Mouse (Mus musculus): ENCODE data around the gene Ifi27l2a. TPM values are rescaled to one million over a fixed set of nuclear protein-coding genes. Genes with fewer than 3 reads are reported as not detected.
A peak's percentile ranks its signal among the peaks of the same experiment; 100 is the strongest.

Gene Ifi27l2a
- total RNA-seq (2012; rRNA removed) (116 and 133 TPM in 2 replicates), total RNA-seq (2014; rRNA removed) (262 and 289 TPM in 2 replicates), polyA plus RNA-seq (2012; ENCODE audit: insufficient read length, low read depth) (81.1 and 83.9 TPM in 2 replicates)

DNA sequence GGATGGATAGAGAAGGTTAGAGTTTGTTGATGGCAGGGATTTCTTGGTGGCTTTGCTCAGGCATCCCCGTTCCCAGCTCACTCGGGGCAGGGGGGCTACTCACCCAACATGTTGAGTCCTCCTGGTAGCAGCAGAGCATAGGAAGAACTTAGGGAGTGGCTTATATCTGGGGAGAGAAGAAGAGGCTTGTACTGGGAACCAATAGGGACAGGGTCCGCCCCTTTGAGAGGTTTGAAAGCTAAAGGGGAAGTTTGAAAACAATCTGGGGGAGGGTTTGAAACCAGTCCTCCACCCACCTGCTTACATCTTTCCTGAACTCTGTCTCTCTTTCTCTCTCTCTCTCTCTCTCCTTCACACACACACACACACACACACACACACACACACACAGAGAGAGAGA lies at the start of gene Ifi27l2a:
Gene Ifi27l2a (minus strand): TSS at position 157 of the 400 bp plus-strand sequence.
- peaks cover 21 to 40% of the 10 kb centered on the region in 2 experiments for H3K36me3 ChIP-seq (replicated peaks in 1 of 2; ENCODE audit: control insufficient read depth in 1 of 2, insufficient read depth in 1 of 2, low read length in 1 of 2)
- H3K4me1 ChIP-seq (ENCODE audit: control insufficient read depth in 1 of 2, insufficient read depth in 2 of 2): peaks cover 17 to 52% of the 10 kb centered on the region in 2 experiments
- H3K79me2 ChIP-seq (replicated peaks; ENCODE audit: control insufficient read depth, extremely low read depth, insufficient read depth, poor library complexity, severe bottlenecking): no peaks in the 10 kb centered on the region
- no peaks in the 10 kb centered on the region for H3K9me3 ChIP-seq (replicated peaks; ENCODE audit: low read length)
- H3K27ac ChIP-seq (ENCODE audit: insufficient read depth, low read depth): no peak within 1 kb of the TSS
- H3K27me3 ChIP-seq (replicated peaks): no peaks in the 10 kb centered on the region
- no peak within 1 kb of the TSS for H3K9ac ChIP-seq (ENCODE audit: insufficient read depth, low read depth)
- peak within 1 kb of the TSS; percentile 67 for H3K4me2 ChIP-seq (ENCODE audit: insufficient read depth, low read depth, poor library complexity, severe bottlenecking)
- TF ChIP-seq SIN3A (IDR thresholded peaks at IDR 0.05; ENCODE audit: low read length): no peak
- TF ChIP-seq NRF1 (IDR thresholded peaks at IDR 0.05; ENCODE audit: low read depth, low read length): no peak
- no peak for TF ChIP-seq MAX (IDR thresholded peaks at IDR 0.05; ENCODE audit: low read length)
- peak; percentile 65 for TF ChIP-seq NELFE (IDR thresholded peaks at IDR 0.05; ENCODE audit: low read depth, low read length)
- TF ChIP-seq ELF1 (IDR thresholded peaks at IDR 0.05; ENCODE audit: low read depth, low read length): peak; percentile 47; the same call in 1 of the 2 replicates
- 0 out of 2 replicates have a peak, but pooled peaks have one; percentile 20 for TF ChIP-seq MEF2A (IDR thresholded peaks at IDR 0.05; ENCODE audit: borderline replicate concordance, low read depth, low read length)
- peak; percentile 64 for TF ChIP-seq POLR2A (IDR thresholded peaks at IDR 0.05; ENCODE audit: low read depth, low read length)
- TF ChIP-seq ZC3H11A (IDR thresholded peaks at IDR 0.05; ENCODE audit: low read depth, low read length): no peak
- TF ChIP-seq IRF4 (IDR thresholded peaks at IDR 0.05; ENCODE audit: low read depth, low read length): peak; percentile 45; the same call in 1 of the 2 replicates
- no peak for TF ChIP-seq RCOR1 (conservative IDR thresholded peaks at IDR 0.05; ENCODE audit: low read depth, low read length)
- TF ChIP-seq MAZ (IDR thresholded peaks at IDR 0.05; ENCODE audit: low read depth, low read length): no peak
- TF ChIP-seq TBP (conservative IDR thresholded peaks at IDR 0.05; ENCODE audit: low read depth, low read length): peak; percentile 92
- TF ChIP-seq GABPA (IDR thresholded peaks at IDR 0.05; ENCODE audit: insufficient replicate concordance, low read depth, low read length): no peak
- no peak for TF ChIP-seq KAT2A (IDR thresholded peaks at IDR 0.05; ENCODE audit: insufficient replicate concordance, low read length)
- TF ChIP-seq TCF12 (IDR thresholded peaks at IDR 0.05; ENCODE audit: low read depth, low read length): 0 out of 2 replicates have a peak, but pooled peaks have one; percentile 29
- DNase-seq (ENCODE audit: extremely low read depth): peak; percentile 88
- dilution Hi-C loops (cut with MboI; ENCODE audit: extremely low pct_ligation_motif_present, extremely low pct_unique_long_range_greater_than_20kb, low sequenced_read_pairs) (no loop called here), in situ Hi-C loops (cut with MboI; ENCODE audit: low pct_ligation_motif_present, low pct_unique_long_range_greater_than_20kb, low sequenced_read_pairs) (no loop called here)
- H3K4me3 ChIP-seq (replicated peaks in 1 of 3; ENCODE audit: low read depth in 2 of 3, low read length in 2 of 3, poor library complexity in 1 of 3): peak within 1 kb of the TSS; percentile 43 to 58 (median 57)

DNA sequence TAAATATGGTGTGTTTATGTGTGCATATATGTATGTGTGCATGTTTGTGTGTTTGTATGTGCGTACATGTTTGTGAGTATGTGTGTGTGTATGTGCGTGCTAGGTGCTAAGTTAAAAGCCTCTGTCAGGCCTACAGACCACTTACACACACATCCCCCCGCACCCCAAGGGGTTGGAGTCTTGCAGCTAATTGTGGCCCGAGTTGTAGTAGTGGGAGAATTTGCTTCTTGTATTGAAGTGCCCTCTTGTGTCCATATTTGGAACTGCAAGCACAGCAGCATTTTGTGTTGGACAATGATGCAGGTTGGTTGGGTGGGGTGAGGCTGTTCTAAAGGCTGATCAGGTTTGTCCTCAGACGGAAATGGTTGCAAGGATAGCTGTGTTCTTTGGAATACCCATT lies 49.3 kb upstream of the Ifi27l2a start:
- dilution Hi-C loops (cut with MboI; ENCODE audit: extremely low pct_ligation_motif_present, extremely low pct_unique_long_range_greater_than_20kb, low sequenced_read_pairs) (no loop called here), in situ Hi-C loops (cut with MboI; ENCODE audit: low pct_ligation_motif_present, low pct_unique_long_range_greater_than_20kb, low sequenced_read_pairs) (loop anchor here (5.0 kb wide), 1 partner anchor 65 kb away; the partner anchor contains the start of gene Ddx24)
- Histone ChIP-seq H3K4me2 (ENCODE audit: insufficient read depth, low read depth, poor library complexity, severe bottlenecking) (no peak overlapping the region), H3K4me1 (ENCODE audit: control insufficient read depth in 1 of 2, insufficient read depth in 2 of 2) (peaks cover 10 to 43% of the 10 kb centered on the region in 2 experiments), H3K9me3 (replicated peaks; ENCODE audit: low read length) (no peaks in the 10 kb centered on the region), H3K9ac (ENCODE audit: insufficient read depth, low read depth) (no peak overlapping the region), H3K36me3 (replicated peaks in 1 of 2; ENCODE audit: control insufficient read depth in 1 of 2, insufficient read depth in 1 of 2, low read length in 1 of 2) (no peaks in the 10 kb centered on the region), H3K4me3 (replicated peaks in 1 of 3; ENCODE audit: low read depth in 2 of 3, low read length in 2 of 3, poor library complexity in 1 of 3) (no peak overlapping the region), H3K79me2 (replicated peaks; ENCODE audit: control insufficient read depth, extremely low read depth, insufficient read depth, poor library complexity, severe bottlenecking) (no peaks in the 10 kb centered on the region), H3K27ac (ENCODE audit: insufficient read depth, low read depth) (no peak overlapping the region), H3K27me3 (replicated peaks) (peaks cover 18% of the 10 kb centered on the region)
- TF ChIP-seq JUND (conservative IDR thresholded peaks at IDR 0.05; ENCODE audit: low read depth, low read length) (no peak), CTCF (conservative IDR thresholded peaks at IDR 0.05 in 1 of 2, IDR thresholded peaks at IDR 0.05 in 1 of 2; ENCODE audit: low read depth in 2 of 2, low read length in 2 of 2) (peak; percentile 97 to 98), IRF4 (IDR thresholded peaks at IDR 0.05; ENCODE audit: low read depth, low read length) (no peak), MEF2A (IDR thresholded peaks at IDR 0.05; ENCODE audit: borderline replicate concordance, low read depth, low read length) (0 out of 2 replicates have a peak, but pooled peaks have one; percentile 39), TCF12 (IDR thresholded peaks at IDR 0.05; ENCODE audit: low read depth, low read length) (peak; percentile 37; the same call in 1 of the 2 replicates), ZNF384 (IDR thresholded peaks at IDR 0.05; ENCODE audit: low read depth, low read length) (no peak), MAFK (IDR thresholded peaks at IDR 0.05; ENCODE audit: insufficient replicate concordance, low read length) (peak; percentile 68; the same call in 1 of the 2 replicates), ZC3H11A (IDR thresholded peaks at IDR 0.05; ENCODE audit: low read depth, low read length) (peak; percentile 66), MAZ (IDR thresholded peaks at IDR 0.05; ENCODE audit: low read depth, low read length) (no peak), SMC3 (IDR thresholded peaks at IDR 0.05; ENCODE audit: low read depth, low read length) (peak; percentile 96), RAD21 (IDR thresholded peaks at IDR 0.05; ENCODE audit: low read depth, low read length) (peak; percentile 95)
- DNase-seq (ENCODE audit: extremely low read depth): peak; percentile 87
